Mouse (Mus musculus): ENCODE results near the gene Tbx10.

The Tbx10 gene

DNA sequence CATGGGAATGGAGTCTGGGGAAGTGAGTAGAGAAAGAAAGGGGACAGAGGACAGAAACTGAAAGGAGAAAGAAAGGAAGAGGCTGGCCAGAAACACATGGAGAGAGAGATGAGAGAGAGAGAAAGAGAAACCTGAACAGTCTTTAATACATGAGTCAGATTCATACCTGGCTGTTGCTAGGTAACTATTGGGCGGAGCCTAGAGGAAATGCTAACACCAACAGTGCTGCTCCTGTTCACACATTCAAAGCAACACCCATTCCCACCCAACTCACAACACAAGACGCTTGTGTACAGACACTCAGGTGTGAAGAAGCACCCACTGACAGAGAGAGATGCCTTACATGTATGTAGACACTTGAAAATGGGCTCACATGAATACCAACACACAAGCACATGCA is 16.7 kb upstream of the Tbx10 start:
- no peak for DNase-seq (ENCODE audit: low spot score in 2 of 2)

DNA sequence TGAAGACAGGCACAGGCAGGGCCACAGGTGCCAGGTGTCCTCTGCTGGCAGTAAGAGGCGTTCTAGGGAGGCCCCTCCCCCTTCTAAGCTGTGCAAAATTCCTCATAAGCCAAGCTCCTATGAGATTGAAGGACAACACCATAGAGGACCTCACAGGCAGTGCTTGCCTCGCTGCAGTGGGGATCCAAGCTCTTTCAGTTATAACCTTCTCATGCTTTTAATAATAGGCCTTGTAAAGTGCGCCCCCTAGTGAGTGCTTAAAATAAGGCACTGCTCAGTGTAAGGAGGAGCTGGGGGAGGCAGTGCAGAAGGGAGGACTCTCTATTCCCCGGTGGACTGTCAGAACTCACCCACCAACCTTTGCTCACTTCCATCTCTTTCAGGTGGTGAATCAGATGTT is 12.2 kb upstream of the Tbx10 start:
- peak; percentile 76 to 90 for DNase-seq (ENCODE audit: low spot score in 2 of 2)

DNA sequence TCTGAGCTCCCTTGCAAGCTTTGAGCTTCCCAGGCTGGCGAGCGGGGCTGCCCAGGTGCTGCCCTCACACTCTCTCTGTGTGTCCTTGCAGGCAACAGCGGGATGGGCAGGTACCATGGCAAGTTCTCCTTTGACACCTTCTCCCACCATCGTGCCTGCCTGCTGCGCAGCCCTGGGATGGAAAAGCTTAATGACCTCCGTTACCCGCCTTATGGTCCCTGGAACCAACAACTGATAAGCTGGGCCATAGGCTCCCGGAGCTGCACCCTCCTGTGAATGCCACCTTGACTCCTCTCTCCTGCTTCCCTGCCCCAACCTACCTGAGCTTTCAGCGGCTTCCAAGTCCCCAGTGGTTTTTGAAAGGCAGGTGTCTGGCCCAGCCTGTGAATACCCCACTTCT is 11.6 kb upstream of the Tbx10 start:
- DNase-seq (ENCODE audit: low spot score in 2 of 2): no peak

DNA sequence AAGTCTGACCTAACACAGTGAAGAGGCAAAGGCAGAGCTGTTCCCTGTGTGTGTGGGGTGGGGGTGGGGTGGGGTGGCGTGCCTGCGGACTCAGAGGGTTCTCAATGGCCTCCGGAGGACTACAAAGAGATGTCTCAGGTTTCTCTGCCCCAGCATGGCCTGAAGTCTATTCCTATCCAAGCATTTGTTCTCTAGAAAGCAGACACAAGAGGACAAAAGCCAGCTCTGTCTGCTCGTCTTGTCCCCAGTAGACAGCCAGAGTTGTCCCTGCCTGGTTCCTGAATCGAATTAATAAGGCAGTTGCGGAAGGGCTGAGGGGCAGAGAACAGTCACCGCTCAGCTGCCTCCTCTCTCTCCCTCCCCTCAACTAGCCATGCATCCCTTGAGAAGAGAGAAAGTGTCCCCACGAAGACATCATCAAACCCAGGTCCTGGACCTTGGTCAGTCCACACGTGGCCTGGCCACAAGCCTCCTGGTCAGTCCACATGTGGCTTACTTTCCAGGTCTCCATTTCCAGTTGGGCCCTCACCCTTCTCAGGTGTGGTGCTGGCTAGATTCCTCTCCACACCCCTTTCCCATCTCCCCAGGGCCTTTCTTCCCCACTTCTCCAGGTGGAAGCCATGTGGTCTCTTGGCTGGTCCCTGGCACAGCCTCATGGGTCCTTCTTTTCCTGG is 8.9 kb upstream of the Tbx10 start:
- DNase-seq (ENCODE audit: low spot score in 2 of 2): no peak

GRCm38 (mm10) chr19:3985261-3985681 is 7.3 kb upstream of the Tbx10 start:
- DNase-seq (ENCODE audit: low spot score in 2 of 2): no peak

- peak in 1 of 2 experiments; percentile 57 for DNase-seq (ENCODE audit: low spot score in 2 of 2)
Measured at GRCm38 (mm10) chr19:3986334-3986733, 6.2 kb upstream of the Tbx10 start, which contains the start of gene Acy3. Gene Acy3, plus strand, starts transcription at chr19:3986570.

DNA sequence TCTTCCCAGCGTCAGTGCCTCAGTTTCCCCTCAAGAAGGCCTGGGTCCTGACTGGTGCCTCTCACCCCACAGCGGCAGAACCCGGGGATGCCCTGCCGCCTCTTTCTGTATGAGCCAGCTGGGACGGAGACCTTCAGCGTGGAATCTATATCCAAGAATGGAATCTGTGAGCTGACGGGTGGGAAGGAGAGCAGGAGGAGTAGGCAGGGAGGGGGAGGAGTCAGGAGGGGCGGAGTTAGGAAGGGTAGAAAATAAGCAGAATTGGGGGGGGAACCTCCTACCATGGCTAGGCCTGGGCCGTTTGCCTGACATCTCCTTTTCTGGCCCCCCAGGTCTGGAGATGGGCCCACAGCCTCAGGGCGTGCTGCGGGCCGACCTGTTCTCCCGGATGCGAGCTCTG is 4.5 kb upstream of the Tbx10 start:
- DNase-seq (ENCODE audit: low spot score in 2 of 2): no peak

DNA sequence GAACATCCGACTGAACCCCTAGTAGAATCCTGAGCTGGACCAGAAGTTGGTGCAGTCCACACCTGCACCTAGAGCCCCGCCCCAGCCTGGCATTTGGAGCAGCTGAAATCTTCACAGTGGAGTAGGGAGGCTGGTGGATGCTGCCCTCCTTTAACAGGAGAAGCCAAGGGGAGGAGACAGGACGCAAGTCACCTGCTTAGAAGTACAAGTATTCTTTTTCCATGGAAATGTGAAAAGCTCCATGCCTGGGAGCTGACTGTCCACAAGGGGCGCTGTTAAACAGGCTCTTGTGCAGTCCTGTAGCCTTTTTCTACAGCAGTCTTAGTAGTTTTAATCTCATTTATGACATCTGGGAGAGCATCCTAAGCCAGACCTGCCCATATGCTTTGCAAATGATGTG is 3.8 kb upstream of the Tbx10 start:
- no peak for DNase-seq (ENCODE audit: low spot score in 2 of 2)

- no peak for DNase-seq (ENCODE audit: low spot score in 2 of 2)
Measured at GRCm38 (mm10) chr19:3990804-3991203, 1.7 kb upstream of the Tbx10 start.

- no peak for DNase-seq (ENCODE audit: low spot score in 2 of 2)
Measured at GRCm38 (mm10) chr19:3991562-3991961, 990 bp upstream of the Tbx10 start.

DNA sequence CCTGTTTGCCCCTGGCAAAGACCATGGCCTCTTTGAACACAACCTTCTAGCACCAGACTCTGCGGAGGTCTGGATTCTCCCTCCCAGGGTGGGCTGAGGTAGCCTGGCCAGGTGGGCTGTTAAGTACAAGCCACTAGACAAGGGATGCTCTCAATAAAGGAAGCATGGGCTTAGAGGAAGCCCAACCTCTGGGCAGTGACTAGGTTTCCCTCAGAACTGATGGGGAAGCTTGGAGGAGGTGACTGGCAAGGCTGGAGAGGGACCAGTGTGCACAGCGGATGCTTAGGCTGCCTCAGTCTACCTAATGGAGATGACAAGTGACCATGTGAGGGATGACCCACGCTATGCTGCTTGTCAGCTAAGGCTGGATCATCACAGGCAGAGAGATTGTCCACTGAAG is 586 bp upstream of the Tbx10 start:
- no peak for DNase-seq (ENCODE audit: low spot score in 2 of 2)

GRCm38 (mm10) chr19:3994932-3995331 is 2.4 kb downstream of the Tbx10 start:
- DNase-seq (ENCODE audit: low spot score in 2 of 2): no peak

DNA sequence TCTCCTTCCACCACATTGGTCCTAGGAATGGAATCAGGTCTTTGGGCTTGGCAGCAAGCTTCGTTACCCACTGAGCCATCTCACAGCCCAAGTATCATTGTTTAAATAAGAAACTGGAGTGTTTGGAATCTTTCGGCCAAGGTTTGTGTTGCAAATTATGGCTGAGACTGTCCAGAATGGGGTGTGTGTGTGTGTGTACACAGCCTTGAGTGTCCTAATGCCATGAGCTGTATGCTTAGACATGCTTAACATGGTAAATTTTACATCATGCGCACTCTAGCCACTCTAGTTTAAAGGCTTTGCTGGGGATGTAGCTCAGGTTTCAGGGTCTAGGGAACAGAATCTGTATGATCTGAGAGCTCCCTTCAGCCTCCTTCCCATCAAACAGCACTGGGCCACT is 3.0 kb downstream of the Tbx10 start:
- DNase-seq (ENCODE audit: low spot score in 2 of 2): no peak

DNA sequence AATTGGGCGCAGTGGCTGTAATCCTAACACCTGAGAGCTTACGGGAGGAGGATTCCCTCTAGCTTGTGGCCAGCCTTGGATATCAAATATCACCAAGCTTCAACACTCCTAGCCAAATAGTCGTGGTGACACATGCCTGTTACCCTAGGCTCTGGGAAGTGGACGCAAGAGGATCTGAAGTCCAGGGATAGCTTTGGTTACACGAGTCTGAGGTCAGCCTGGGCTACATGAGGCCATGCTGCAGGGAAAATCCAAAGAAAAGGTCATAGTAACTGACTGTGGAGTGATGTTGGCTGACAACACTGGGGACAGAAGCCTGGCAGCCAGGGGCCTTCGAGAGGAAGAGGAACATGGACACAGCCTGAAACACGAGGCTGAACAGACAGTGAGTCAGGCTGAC is 3.6 kb downstream of the Tbx10 start:
- DNase-seq (ENCODE audit: low spot score in 2 of 2): no peak

DNA sequence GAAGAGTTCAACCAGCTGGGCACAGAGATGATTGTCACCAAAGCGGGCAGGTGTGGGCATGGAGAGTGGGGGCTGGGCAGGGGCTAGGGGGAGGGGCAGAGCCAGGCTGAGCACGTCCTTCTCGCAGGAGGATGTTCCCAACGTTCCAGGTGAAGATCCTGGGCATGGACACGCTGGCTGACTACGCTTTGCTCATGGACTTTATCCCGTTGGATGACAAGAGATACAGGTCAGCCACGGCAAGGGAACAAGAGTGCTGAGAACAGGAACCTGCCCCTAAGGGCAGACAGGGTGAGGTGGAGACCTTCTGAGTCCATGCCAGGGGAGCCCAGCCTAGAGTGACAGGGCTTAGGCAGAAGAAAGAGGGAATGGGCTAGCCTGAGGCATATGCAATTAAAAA is 4.2 kb downstream of the Tbx10 start:
- no peak for DNase-seq (ENCODE audit: low spot score in 2 of 2)

DNA sequence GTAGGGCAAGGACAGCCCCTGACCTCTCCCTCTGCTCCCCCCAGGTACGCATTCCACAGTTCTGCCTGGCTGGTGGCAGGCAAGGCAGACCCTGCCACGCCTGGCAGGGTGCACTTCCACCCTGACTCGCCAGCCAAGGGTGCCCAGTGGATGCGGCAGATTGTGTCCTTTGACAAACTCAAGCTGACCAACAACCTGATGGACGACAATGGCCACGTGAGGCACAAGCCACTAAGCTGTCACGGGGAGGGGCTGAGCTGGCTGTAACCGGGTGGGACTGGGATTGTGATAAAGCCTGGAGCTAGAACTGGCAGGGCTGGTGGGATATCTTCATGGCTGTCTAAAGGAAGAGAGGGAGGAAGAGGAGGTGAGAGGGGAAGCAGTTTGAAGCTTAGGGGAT is 4.7 kb downstream of the Tbx10 start:
- no peak for DNase-seq (ENCODE audit: low spot score in 2 of 2)

DNA sequence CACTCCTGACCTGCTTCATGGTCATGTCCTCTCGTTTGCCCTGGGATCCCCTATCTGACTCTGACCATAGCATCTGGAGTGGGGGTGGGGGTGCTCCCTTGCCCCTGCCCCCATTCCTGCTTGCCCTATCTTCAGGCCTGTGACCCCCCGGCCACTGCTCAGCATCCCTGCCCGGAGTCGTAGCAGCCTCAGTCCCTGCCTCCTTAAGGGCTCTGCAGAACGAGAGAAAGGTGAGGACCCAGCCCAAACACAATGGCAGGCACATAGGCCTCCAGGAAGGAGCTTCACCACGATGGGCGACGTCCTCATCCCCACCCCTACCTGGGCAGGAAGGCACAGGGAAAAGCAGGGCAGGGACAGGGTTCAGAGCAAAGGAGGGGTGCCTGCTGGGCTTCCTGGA is 5.8 kb downstream of the Tbx10 start:
- DNase-seq (ENCODE audit: low spot score in 2 of 2): no peak

DNA sequence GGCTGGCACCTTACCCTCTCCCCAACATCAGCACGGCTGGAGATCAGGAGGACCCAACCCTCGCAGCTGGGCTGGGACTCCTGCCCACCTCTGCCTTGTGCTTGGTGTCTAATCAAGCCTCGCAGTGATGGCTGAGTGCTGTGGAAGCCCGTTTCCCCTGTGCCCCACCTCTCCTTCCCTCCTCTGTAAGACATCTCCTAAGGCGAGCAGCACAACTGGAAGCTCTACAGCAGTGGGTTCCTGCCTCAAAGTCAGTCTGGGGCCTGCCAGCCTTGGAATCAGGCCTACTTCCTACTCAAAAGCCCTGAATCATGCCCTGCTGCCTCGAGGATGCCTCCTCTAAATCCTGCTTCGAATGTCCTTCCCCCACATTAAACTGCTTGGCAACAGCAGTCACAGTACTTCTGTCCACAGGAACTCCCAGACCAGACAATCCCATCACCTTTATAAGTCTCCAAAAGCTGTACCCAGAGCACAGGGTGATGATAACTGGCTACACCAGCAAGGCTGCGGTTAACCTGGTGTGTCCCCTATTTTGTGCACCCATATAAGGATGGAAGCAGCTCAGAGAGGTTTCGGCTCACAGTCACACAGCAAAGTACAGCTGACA is 6.7 kb downstream of the Tbx10 start:
- DNase-seq (ENCODE audit: low spot score in 2 of 2): no peak

DNA sequence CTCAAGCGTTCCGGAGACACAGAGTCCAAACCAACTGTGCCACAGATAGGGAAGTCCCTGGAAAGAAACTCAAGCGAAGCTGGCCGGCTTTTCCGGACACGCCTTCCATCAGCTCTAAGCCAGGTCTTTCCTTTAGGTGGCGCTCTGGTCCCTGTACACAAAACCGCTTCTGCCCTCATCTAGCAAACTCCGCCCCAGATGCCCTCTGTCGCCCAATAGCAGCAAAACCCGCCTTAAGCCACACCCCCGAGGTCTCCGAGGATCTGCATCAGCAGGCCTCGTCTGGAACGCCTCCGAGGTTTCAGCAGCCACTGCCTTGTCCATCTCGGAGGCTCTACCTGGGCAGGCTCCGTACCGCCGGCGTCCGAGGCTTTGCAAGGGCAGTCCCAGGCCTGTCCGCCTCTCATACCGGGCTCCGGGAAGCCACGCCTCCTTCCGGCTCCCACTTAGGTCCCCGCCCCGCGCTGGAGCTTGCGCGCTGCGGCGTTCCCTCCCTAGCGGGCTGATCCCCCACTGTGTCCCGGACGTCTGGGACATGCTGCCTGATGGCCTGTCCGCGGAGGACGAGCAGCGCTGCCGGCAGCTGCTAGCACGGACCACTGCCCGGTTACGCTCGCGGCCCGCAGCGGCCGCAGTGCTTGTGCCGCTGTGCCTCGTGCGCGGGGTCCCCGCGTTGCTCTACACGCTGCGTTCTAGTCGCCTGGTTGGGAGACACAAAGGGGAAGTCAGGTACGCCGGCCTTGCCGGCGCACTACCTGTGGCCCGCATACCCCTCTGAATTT is 7.8 kb downstream of the Tbx10 start, which contains the start of the genes Nudt8 and Gm49405:
Gene Nudt8 (plus strand): TSS at position 462 of the 782 bp plus-strand sequence.
Gene Gm49405 (plus strand): TSS at position 508 of the 782 bp plus-strand sequence.
- peak; percentile 96 for DNase-seq (ENCODE audit: low spot score in 2 of 2)

- DNase-seq (ENCODE audit: low spot score in 2 of 2): peak in 1 of 2 experiments; percentile 67
Measured at GRCm38 (mm10) chr19:4000949-4001525, 8.5 kb downstream of the Tbx10 start.

DNA sequence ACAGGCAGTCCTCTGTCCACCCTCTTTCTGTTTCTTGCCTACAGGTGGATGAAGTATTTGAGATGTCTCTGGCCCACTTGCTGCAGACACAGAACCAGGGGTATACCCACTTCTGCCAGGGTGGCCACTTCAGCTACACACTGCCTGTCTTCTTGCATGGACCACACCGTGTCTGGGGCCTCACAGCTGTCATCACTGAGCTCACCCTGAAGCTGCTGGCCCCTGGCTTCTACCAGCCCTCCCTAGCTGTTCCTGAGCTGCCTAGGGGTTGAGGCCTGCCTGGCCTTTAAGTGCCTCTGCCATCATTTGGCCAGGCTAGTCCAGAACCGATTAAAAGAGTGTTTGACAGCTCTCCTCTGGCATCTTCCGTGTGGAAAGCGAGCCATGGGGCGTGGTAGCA is 9.2 kb downstream of the Tbx10 start:
- peak in 1 of 2 experiments; percentile 64 for DNase-seq (ENCODE audit: low spot score in 2 of 2)

DNA sequence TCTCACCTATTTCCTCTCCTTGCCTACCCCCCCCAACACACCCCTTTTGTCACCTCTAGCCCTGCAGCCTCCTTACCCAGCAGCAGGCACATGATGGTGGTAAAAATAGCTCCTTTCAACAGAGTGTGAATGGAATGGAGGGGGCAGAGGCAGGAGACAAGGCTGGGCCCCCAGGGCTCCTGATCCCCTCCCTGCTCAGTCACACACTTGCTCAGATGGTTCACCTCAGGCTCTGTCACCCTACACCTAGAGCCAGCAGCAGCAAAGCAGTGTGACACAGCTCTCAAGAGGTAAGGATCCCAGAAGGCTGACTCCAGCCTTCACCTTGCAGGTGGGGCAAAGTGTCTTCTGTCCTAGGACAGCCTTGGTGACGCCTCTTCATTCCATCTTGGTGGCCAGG is 10.6 kb downstream of the Tbx10 start, which contains the start of gene Doc2g:
Gene Doc2g (plus strand): TSS at position 202 of the 400 bp plus-strand sequence.
- DNase-seq (ENCODE audit: low spot score in 2 of 2): no peak

Measured in spleen, postnatal 4 days (tissue).